Mouse (Mus musculus) MN1 (cell line): ENCODE data around the gene Kat2a.

Source experiments
- DNase-seq: peaks from one replicate; pipeline ENCODE4 v3.0.0-alpha.2; 2016; ENCODE audit warnings: low spot score

The Kat2a gene

DNA sequence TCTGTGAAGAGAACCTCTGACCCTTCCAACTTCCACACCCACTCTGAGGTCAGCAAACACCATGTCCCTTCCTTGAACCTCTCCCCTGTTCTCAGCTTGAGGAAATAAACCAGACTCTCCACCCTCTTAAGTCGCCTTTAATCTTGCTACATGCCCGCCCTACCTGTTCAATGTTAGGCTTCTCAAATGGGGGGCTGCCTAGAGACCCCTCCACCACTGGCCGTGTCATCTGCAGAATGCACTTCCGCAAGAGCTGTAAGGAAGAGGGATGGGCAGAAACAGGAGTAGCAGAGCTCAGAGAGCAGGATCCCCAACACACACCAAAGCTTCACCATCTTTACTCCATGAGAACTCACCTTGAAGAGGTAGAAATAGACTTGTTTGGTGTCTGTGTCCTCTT lies 1.3 kb downstream of the Kat2a start:
- no peak for DNase-seq

GRCm38 (mm10) chr11:100710528-100710927 lies 1.7 kb downstream of the Kat2a start:
- DNase-seq = no peak

- DNase-seq = no peak
Observed at GRCm38 (mm10) chr11:100709201-100709810, 3.0 kb downstream of the Kat2a start.

DNA sequence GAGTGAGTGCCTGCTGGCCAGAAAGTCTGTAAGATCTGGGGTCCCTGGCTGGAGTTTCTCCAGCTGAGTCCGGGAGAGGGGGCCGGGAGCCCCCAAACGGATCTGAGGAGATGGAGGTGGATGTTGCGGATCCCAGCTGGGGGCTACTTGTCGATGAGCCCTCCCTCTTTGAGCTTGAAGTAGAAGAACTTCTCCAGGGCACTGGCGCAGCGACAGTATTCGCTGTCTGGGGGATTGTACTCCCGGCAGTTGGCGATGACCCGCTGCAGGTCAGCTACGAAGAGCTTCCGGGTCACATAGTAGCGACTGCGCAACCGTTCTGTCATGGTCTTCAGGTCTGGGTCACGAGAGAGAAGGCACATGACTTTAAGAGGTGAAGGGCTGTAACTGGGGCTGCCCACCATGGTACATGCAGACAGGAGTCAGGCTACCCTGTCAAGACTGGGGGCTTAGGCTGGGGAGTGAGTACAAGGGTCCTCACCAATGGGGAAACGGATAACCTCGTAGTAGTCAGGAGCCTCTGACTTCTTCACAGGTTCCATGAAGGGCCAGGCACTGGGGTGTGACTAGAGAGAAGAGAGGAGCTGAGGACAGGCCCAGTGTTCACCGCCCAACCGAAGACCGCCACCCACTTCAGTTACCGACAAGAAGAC lies 7.0 kb downstream of the Kat2a start:
- no peak for DNase-seq

GRCm38 (mm10) chr11:100703851-100704531 lies 8.3 kb downstream of the Kat2a start, which contains the start of gene Dhx58:
TSS of gene Dhx58 (minus strand) at chr11:100704271.
- peak; percentile 84 for DNase-seq

- no peak for DNase-seq
Observed at GRCm38 (mm10) chr11:100703366-100703765, 8.9 kb downstream of the Kat2a start.

DNA sequence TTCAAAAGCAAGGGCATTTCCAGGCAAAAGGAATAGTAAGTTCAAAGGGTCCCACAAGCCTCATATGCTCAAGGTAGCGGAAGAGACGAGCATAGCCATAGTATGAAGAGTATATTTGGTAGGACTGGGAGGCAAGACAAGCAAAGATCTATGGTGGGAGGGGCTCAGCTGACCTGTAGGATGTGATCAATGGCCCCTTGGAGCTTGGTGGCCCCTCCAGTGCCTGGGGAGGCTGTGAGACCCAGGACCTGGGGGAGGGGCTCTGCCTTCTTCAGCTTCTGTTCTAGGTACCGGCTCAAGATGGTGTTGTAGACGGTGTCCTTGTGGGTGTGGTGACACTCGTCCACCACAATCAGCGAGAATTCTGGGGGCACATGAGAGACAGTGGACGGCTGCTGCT lies 9.4 kb downstream of the Kat2a start:
- no peak for DNase-seq

GRCm38 (mm10) chr11:100702081-100702851 lies 10.0 kb downstream of the Kat2a start:
- peak; percentile 85 for DNase-seq

- no peak for DNase-seq
Observed at GRCm38 (mm10) chr11:100701301-100701700, 11.0 kb downstream of the Kat2a start.

GRCm38 (mm10) chr11:100700710-100701109 lies 11.6 kb downstream of the Kat2a start:
- DNase-seq = no peak

DNA sequence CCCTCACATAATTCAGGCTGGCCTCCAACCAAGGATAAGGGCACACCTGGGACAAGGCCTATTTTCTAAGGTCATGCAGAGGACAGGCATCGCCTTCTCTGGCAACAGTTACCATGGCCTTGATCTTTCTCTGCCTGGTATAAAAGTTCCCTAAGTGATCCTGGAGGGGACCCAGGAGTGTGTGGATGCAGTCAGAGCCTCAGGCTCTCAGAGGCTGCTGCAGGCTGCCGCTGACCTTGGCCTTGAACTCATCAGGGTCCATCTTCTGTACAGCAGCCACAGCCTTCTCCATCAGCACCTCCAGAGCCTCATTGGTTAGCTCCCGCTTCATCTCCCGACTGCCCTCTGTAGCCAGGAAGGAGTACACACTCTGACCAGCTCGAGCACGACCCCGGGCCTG lies 14.3 kb downstream of the Kat2a start:
- no peak for DNase-seq

GRCm38 (mm10) chr11:100694926-100695325 lies 17.3 kb downstream of the Kat2a start:
- DNase-seq = peak; percentile 59

GRCm38 (mm10) chr11:100693154-100693553 lies 19.1 kb downstream of the Kat2a start:
- no peak for DNase-seq

- DNase-seq = no peak
Observed at GRCm38 (mm10) chr11:100692164-100692616, 20.1 kb downstream of the Kat2a start, which contains the start of gene Zfp385c. TSS of gene Zfp385c (minus strand) at chr11:100692455.

DNA sequence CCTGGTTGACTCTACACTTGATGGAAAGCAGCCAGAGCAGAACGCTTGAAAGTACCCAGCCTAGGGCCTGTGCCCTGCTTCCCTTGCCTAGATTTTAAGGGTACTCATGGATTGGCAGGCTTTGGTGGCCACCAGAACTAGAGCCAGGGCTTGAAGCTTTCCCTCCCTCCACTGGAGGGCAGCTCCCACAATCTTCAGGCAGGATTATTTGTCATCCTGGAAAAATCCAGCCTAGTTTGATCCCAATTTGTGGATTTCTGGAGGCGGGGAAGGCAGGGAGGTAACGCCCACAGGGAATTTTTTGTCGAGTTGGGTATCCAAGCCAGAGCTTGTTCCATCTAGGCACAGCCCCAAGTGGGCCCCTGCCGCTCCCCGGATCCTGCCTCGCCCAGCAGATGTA lies 21.9 kb downstream of the Kat2a start:
- no peak for DNase-seq

- DNase-seq = no peak
Observed at GRCm38 (mm10) chr11:100688443-100688842, 23.8 kb downstream of the Kat2a start.

- no peak for DNase-seq
Observed at GRCm38 (mm10) chr11:100687265-100687664, 25.0 kb downstream of the Kat2a start.

GRCm38 (mm10) chr11:100685371-100685770 lies 26.9 kb downstream of the Kat2a start:
- no peak for DNase-seq

DNA sequence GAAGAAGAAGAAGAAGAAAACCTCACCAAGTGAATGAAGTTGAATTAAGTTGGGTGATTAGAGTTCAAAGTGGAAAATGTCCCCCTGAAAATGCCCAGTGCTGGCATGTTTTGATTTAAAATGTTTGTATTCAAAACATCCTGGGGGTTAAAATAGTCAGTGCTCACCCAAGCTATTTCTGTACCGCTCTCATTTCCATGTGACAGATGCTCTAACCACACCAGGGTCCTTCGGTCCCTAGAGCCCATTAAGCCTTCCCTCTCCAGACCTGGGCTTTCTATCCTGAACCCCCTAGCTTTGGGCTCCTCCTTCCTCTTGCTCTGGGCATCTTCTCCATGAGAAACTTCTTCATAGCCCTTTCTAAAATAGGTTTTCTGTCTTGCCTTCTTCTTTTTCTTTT lies 28.2 kb downstream of the Kat2a start:
- no peak for DNase-seq

DNA sequence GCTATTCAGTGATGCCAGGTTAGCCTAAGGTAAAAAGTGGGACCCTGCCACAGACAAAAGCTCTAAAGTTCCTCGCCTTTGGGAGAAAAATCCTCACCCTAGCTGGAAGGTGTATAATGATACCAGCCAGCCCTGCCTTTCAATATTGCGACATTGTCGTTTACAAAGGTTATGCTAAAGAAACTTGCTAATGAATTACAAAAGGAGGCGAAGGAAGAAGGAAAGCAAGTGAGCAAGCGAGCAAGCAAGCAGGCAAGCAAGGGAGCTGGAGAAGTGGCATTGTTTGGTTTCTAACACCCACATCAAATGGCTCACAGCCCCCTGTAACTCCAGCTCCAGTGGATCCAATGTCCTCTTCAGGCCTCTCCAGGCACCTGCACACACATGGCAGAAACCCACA lies 29.7 kb downstream of the Kat2a start:
- no peak for DNase-seq

GRCm38 (mm10) chr11:100681826-100682225 lies 30.4 kb downstream of the Kat2a start:
- no peak for DNase-seq

GRCm38 (mm10) chr11:100677810-100678209 lies 34.5 kb downstream of the Kat2a start:
- DNase-seq = no peak
